Mouse (Mus musculus): ENCODE data around the gene Trio.
"Not testable (repeated sequence)": the region's sequence is repeated elsewhere in the genome, so short reads cannot be mapped to it uniquely, and the experiment has no call there.

The Trio gene

GRCm38 (mm10) chr15:27771581-27771980, 254.1 kb downstream of the Trio start:
- no peak for DNase-seq (ENCODE audit: low read depth)

- DNase-seq (ENCODE audit: low read depth) = no peak
Measured at GRCm38 (mm10) chr15:27770513-27771196, 255.0 kb downstream of the Trio start.

- no peak for DNase-seq (ENCODE audit: low read depth)
Measured at GRCm38 (mm10) chr15:27761416-27761815, 264.2 kb downstream of the Trio start.

GRCm38 (mm10) chr15:27760655-27761054, 265.0 kb downstream of the Trio start:
- no peak for DNase-seq (ENCODE audit: low read depth)

GRCm38 (mm10) chr15:27759890-27760289, 265.8 kb downstream of the Trio start:
- no peak for DNase-seq (ENCODE audit: low read depth)

- no peak for DNase-seq (ENCODE audit: low read depth)
Measured at GRCm38 (mm10) chr15:27758680-27759079, 267.0 kb downstream of the Trio start.

- no peak for DNase-seq (ENCODE audit: low read depth)
Measured at GRCm38 (mm10) chr15:27756426-27756825, 269.2 kb downstream of the Trio start.

- no peak for DNase-seq (ENCODE audit: low read depth)
Measured at GRCm38 (mm10) chr15:27754571-27755260, 270.9 kb downstream of the Trio start.

DNA sequence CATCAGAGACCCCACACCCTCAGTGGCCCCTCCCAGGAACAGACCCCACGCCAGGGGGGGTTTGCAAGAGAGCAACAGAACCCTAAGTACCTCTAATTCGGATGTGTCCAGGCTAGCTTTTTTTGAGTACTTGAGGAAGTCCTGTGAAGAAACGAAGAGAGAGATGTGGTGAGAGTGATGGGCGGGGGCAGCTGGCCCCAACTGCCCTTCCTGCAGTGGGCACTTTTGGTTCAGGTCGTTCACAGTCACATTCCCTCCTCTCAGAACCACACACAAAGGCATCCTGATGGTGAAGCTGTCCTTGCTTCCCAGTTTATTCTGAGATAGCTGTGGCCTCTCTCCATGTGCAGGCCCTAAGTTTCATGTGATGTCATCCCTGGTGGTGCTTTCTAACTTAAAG, 271.7 kb downstream of the Trio start:
- DNase-seq (ENCODE audit: low read depth) = no peak

DNA sequence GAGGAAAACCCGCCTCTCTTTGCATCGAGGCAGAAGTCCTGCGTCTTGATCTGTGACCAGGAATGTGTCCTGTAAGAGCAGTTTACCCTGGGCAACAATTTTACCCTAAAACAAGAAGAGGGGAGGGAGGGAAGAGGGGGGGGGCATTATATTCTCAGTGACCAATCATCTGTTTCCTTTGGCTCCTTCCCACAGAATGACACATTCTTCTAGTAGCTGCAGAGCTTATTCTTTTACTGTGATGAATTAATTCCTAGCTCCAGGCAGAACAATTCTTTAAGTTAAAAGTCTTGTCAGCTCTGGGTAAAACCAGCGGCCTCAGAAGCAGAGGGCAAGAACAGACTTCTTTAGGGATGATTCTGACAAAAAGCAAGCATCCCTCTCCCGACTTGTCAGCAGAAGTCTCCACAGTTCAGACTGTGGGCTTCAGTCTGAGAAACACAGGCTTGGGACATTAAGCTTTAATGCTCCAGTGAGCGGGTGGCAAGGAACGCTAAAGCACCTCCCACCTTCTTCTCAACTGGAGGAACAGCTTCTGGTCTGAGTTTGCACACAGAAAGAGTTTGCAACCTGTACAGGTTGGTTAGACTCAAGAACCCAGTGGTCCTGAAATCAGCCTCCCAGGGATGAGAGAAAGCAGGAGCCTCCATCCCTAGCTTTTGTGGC, 272.8 kb downstream of the Trio start:
- no peak for DNase-seq (ENCODE audit: low read depth)

GRCm38 (mm10) chr15:27751612-27752405, 273.8 kb downstream of the Trio start:
- DNase-seq (ENCODE audit: low read depth) = peak; percentile 41

DNA sequence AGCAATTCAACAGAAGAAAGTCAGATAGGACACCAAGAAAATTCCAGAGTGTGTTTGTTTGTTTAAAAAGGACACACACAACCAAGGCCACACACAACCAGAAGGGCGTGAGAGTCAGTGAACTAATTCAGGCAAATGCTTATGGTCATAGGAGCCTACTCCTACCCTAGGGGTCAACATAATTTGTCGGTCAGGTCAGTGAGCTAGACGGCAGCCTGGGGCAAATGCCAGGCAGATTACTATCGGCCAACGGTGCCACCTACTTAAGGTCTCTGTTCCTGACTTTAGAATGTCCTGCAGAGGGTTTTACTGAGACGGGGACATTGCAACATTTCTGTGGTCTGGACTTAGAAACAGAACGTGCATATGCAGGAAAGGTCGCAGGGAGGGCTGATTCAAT, 276.9 kb downstream of the Trio start:
- no peak for DNase-seq (ENCODE audit: low read depth)

- no peak for DNase-seq (ENCODE audit: low read depth)
Measured at GRCm38 (mm10) chr15:27747512-27747911, 278.1 kb downstream of the Trio start.

DNA sequence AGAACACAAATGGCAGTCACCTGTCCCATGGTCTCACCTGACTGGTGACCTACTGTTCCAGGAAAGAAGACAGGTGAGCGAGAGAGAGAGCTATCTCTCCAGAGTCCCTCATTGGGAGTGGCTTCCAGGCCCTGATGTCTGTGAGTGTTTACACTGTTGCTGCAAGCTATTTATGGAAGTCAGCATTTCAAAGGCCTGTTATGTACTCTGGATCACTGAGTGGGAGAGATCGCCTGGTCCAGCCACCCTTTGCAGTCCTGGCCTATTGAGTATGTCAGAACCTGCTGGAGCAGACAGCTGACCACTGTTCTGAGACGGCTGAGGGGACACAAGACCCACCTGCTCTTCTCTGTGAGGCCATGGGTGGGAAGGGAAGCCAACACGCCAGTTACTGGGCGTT, 280.7 kb downstream of the Trio start:
- no peak for DNase-seq (ENCODE audit: low read depth)

GRCm38 (mm10) chr15:27740080-27740479, 285.6 kb downstream of the Trio start:
- no peak for DNase-seq (ENCODE audit: low read depth)

DNA sequence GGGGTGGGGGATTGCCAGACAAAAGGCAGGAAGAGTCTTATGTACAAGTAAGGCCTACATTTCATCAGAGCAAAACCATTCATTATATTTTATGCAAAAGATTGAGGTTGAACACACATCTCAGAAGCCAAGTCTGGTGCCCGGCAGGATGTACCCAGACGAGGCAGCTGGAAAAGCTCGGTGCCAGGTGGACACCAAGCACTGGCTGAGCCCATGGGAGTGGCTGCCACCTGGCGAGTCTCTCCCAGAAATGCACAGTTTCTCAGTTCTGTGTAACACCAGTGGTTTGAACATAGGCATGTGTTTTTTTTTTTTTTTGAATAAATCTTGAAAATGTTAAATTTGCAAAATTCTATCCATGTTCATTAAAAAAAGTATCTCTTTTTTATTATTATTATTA, 293.8 kb downstream of the Trio start:
- no peak for DNase-seq (ENCODE audit: low read depth)

- no peak for DNase-seq (ENCODE audit: low read depth)
Measured at GRCm38 (mm10) chr15:27726228-27726627, 299.4 kb downstream of the Trio start.

- DNase-seq (ENCODE audit: low read depth) = peak; percentile 35
Measured at GRCm38 (mm10) chr15:27724796-27725680, 300.6 kb downstream of the Trio start.

- DNase-seq (ENCODE audit: low read depth) = no peak
Measured at GRCm38 (mm10) chr15:27724298-27724697, 301.4 kb downstream of the Trio start.

DNA sequence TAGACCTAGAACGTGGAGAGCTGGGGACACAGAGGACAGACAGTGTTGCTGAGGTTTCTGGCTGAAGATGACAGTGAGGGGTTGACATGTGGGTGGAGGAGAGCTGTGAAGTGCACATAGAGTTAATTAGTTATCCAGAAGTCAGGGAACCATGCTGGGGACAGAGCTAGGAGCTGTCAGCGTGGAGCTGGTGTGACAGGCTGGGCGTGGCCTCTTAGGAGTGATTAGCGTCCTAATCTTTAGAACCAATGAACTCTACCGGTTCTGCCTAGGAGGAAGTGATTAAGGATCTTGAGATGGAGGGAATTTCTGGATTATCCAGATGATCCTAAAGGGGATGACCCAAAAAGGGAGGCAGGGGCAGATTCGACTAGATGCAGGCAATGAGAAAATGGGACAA, 301.9 kb downstream of the Trio start:
- DNase-seq (ENCODE audit: low read depth) = no peak

DNA sequence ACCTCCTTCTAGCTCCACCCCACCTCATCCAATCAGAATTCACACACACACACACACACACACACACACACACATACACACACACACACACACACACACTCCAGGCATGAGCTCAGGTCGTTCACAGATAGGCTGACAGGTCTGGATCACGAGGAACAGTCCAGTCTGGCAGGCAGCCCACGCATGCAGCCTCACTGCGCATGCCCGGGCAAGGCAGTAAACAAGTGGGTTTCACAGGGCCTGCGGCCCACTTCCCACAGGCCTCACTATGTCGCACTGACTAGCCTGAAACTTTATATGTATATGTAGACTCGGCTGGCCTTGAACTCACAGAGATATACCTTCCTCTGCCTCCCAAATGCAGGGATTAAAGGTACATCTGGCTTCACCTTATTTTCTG, 305.4 kb downstream of the Trio start:
- DNase-seq (ENCODE audit: low read depth) = not testable (repeated sequence)

Data from 416B (cell line).